Mouse (Mus musculus) heart, postnatal 4 days (tissue): ENCODE results near the gene Pik3r6. TPM values are rescaled to one million over a fixed set of nuclear protein-coding genes. Genes with fewer than 3 reads are reported as not detected.

Experiments
- DNase-seq: peaks from one replicate; pipeline ENCODE4 v3.0.0; 2021
- total RNA-seq, 2 experiments: library from RNA; stranded (reverse); gene quantifications; 2 replicates each; pipeline ENCODE4 v1.2.3; 2021

The Pik3r6 gene
- total RNA-seq: 1 to 10 TPM; 5.0 to 6.1 TPM

- DNase-seq: no peak
These were observed at the start of gene Pik3r6 for GRCm38 (mm10) chr11:68502902-68503629. Pik3r6 (plus strand) TSS chr11:68503019.

GRCm38 (mm10) chr11:68453301-68453700 is 49.5 kb upstream of the Pik3r6 start:
- DNase-seq: no peak

GRCm38 (mm10) chr11:68458086-68458485 is 44.7 kb upstream of the Pik3r6 start:
- DNase-seq: no peak

- no peak for DNase-seq
These were observed 43.8 kb upstream of the Pik3r6 start for GRCm38 (mm10) chr11:68459021-68459420.

- no peak for DNase-seq
These were observed 43.3 kb upstream of the Pik3r6 start for GRCm38 (mm10) chr11:68459486-68459885.

- no peak for DNase-seq
These were observed 40.1 kb upstream of the Pik3r6 start for GRCm38 (mm10) chr11:68462716-68463115.

GRCm38 (mm10) chr11:68464260-68464659 is 38.6 kb upstream of the Pik3r6 start:
- DNase-seq: no peak

GRCm38 (mm10) chr11:68465090-68465489 is 37.7 kb upstream of the Pik3r6 start:
- DNase-seq: no peak

GRCm38 (mm10) chr11:68467441-68467840 is 35.4 kb upstream of the Pik3r6 start:
- DNase-seq: no peak

- no peak for DNase-seq
These were observed 34.7 kb upstream of the Pik3r6 start for GRCm38 (mm10) chr11:68467962-68468612.

- DNase-seq: no peak
These were observed 33.9 kb upstream of the Pik3r6 start for GRCm38 (mm10) chr11:68468886-68469285.

- DNase-seq: no peak
These were observed 30.5 kb upstream of the Pik3r6 start for GRCm38 (mm10) chr11:68472162-68472849.

GRCm38 (mm10) chr11:68474600-68474999 is 28.2 kb upstream of the Pik3r6 start:
- no peak for DNase-seq

GRCm38 (mm10) chr11:68475676-68476075 is 27.1 kb upstream of the Pik3r6 start:
- no peak for DNase-seq

- no peak for DNase-seq
These were observed 25.2 kb upstream of the Pik3r6 start for GRCm38 (mm10) chr11:68477661-68478060.

GRCm38 (mm10) chr11:68478574-68478981 is 24.2 kb upstream of the Pik3r6 start:
- DNase-seq: peak; percentile 24

- DNase-seq: no peak
These were observed 22.2 kb upstream of the Pik3r6 start for GRCm38 (mm10) chr11:68480660-68481059.

GRCm38 (mm10) chr11:68482001-68482400 is 20.8 kb upstream of the Pik3r6 start:
- no peak for DNase-seq

- DNase-seq: no peak
These were observed 19.6 kb upstream of the Pik3r6 start for GRCm38 (mm10) chr11:68483213-68483612.

- peak; percentile 58 for DNase-seq
These were observed 18.4 kb upstream of the Pik3r6 start for GRCm38 (mm10) chr11:68484431-68484830.

GRCm38 (mm10) chr11:68485206-68485942 is 17.4 kb upstream of the Pik3r6 start:
- DNase-seq: peak; percentile 44

GRCm38 (mm10) chr11:68486093-68486492 is 16.7 kb upstream of the Pik3r6 start:
- DNase-seq: no peak

GRCm38 (mm10) chr11:68487720-68488119 is 15.1 kb upstream of the Pik3r6 start:
- DNase-seq: no peak
